Mouse (Mus musculus): ENCODE measurements around the gene Atp13a1. TPM values are rescaled to one million over a fixed set of nuclear protein-coding genes. Genes with fewer than 3 reads are reported as not detected.

The Atp13a1 gene
- polyA plus RNA-seq (2014; fragmentation: Illumina TruSeq; extraction: RNeasy Lipid Tissue Mini Kit (QIAGEN cat#74804); ENCODE audit: low read depth, low replicate concordance): 1.6 TPM

DNA sequence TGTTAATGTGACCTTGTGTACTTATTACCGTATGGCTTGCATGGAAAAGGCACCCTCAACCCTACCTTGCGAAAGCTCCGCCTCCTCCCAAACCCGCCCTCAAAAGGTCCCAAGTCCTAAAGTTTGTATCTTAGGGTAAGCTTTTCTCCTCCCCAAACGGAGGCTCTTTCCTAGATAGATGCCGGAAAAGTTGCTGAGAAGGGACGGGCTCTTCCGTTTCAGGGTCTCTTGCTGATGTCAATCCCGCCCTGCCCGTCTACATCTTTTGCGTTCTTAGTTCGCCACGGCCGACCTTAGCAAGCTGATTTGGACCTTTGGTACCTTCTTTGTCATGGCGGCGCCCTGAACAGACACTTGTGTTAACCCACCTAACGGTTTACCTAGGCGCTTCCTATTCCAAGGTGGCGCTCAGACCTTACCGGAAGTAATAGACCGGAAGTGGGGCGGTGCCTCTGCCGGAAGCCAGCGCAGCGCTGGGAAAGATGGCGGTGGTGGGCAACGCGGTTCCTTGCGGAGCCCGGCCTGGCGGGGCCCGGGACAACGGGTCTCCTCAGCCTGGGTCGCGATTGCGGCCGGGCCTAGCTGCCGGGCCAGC lies at the start of gene Atp13a1, which contains the start of gene Zfp866:
Atp13a1 (plus strand) TSS at position 391 of the 595 bp plus-strand sequence.
Zfp866 (minus strand) TSS at position 406 of the 595 bp plus-strand sequence.

DNA sequence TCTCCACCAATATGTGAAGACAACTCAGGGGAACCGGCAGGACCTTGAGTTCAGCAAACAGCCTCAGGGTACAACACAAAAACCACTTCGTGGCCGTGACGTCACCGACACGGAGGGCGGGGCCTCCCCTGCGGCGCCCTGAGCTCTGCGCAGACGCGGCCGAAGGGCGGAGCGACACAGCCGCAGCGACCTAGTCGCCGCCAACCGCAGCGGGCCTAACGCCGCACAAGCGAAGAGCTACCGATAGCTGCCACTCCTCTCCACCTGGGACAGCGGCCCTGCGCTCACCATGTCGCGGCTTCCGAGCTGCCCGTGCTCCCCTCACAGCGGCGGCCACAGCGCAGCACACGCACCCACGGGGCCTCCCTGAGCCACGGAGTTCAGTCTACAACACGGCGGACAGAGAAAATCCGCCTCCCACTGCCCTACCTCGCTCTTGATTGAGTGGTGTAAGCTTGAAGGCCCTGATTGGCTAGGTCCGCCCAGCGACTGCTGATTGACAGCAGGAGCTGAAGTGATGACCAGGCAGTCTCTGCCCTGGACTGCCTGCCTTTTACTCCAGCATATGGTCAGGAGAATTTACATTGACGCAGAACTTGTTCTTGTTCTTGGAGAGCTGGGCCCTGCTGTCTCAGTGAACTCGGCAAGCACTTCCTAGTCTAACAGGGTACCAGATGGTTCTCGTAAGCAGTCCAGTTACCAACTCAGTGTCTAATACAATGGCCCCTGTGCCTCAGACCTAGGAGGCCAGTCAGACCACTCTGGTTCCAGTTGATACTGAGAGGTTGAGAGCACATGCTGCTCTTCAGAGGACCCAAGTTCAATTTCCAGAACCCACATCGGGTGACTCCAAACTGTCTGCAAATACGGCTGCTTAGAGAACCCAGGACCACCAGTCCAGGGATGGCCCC lies 41.2 kb upstream of the Atp13a1 start, which contains the start of gene Zfp963:
Zfp963 (minus strand) TSS at position 427 of the 911 bp plus-strand sequence.

DNA sequence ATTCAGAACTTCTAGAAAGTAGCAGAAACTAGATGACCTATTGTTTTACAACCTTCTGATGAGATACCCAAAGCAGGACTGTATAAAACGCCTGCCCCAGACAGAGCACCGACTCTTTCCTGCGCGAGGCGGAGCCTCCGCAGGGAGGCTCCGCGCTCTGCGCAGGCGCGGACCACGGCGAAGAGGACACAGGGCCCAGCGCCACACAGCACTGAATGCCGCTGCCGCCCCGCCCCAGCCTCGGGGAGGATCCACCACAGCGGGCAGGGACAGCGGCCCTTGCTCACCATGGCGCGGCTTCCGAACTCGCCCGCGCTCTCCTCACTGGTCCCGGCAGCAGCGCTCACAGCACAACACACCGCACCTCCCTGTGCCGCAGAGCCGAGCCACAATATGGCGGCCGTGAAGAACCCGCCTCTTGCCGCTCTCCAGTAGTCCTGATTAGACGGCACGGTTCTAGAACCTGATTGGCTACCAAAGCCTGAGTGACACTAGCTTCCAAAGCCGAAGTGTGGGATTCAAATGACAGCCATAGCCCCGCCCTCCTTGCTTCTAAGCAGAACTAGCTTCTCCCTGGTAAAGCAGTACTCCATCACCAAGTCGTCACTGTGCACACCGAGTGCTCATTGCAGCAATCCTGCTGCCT lies 16.3 kb upstream of the Atp13a1 start, which contains the start of gene Gm20422:
Gm20422 (minus strand) TSS at position 384 of the 646 bp plus-strand sequence.

DNA sequence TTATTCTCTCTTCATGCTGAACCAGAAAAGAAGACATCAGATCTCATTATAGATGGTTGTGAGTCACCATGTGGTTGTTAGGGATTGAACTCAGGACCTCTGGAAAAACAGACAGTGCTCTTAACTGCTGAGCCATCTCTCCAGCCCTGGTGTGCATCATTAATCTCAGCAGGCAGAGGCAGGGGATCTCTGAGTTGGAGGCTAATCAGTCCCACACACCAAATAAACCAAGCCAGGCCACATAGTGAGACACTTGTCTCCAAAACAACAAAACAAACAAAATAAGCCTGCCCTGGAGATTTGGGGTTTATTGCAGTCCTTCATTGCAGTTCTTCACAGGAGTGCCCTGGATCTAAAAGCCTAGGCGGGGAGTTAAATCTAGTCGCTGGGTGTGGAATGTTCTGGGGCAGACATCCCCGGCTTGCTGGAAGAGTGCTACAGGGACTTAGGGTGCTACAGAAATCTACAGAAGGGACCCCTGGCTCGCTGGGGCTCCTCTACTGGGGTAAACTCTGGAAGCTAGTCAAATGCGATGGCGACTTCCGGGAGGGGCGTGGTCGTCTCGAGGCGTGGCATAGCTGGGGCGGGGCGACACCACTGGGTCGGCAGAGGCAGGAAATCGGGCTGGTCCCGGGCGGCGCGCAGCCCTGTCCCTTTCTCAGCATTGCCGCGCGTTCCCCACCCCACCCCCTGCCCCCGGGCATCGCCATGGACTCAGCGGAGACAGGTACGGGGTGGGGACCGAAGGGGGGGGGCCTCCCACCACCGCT lies 17.3 kb downstream of the Atp13a1 start, which contains the start of gene Gmip:
Gmip (plus strand) TSS at position 586 of the 770 bp plus-strand sequence.

DNA sequence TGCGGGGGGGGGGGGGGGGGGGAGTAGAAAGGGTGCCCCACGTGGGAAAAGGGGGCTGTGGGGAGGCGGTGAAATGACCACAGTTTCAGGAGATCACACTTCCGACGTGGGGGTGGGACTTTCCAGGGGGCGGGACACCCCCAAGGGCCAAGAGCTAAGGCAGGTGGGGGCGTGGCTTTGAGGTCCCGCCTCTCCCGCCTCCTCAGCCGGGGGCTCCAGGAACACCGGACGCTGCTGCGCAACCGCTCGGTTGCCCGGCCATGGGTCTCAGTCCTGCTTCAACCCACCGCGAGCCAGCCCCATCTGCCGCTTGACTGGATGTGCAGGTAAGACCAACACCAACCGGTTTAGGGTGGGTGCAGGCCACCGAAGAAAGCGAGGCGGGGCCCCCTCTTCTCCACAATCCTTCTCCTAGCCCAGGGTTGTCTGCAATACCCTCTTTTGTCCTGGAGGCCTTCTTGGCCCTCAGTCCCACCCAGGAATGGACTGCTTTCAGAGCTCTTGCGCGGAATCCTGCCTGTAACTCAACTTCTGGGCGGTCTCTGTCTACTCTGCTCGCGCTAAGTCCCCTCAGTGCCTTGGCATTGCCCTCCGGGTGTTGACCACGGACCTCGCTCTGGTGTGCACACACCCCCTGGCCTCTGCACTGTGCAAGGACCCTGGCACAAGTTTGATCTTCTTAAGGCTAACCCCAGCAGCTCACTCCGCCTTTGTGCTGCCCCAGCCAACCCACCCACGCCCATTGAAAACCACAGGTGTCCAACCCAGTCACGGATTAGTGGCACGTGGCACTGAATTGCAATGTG lies 31.6 kb downstream of the Atp13a1 start, which contains the start of gene Lpar2:
Lpar2 (plus strand) TSS at position 44 of the 806 bp plus-strand sequence.

DNA sequence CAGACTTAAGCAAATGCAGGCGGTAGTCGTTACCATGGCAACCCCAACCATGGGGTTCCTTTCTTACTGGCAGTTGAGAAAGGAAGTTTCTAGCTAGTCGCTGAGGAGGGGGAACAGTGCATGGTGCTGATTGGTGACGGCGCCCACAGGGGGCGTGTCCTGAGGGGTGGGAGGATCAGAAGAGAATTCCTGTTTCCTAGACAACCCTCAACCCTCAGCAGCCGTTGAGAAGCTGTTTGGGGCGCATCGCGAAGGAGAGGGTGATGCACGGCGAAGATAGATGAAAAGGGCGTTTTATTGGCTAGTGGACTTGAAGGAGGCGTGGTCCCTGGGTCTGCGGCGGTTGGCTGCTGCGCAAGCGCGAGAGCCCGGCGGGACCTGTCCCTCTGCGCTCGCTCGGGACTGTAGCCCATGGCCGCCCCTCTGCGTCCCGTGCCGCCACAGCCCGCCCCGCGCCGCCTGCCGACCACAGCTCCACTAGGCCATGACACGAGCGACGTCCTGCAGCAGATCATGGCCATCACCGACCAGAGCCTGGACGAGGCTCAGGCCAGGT lies 41.4 kb downstream of the Atp13a1 start, which contains the start of gene Pbx4:
Pbx4 (plus strand) TSS at position 194 of the 556 bp plus-strand sequence.

Other genes starting within 250 kb of the Atp13a1 start
- gene Zfp868, start 165.6 kb upstream of the Atp13a1 start, polyA plus RNA-seq (2014; fragmentation: Illumina TruSeq; extraction: RNeasy Lipid Tissue Mini Kit (QIAGEN cat#74804); ENCODE audit: low read depth, low replicate concordance): 40.5 TPM
- gene Zfp964, start 136.7 kb upstream of the Atp13a1 start, polyA plus RNA-seq (2014; fragmentation: Illumina TruSeq; extraction: RNeasy Lipid Tissue Mini Kit (QIAGEN cat#74804); ENCODE audit: low read depth, low replicate concordance): 8.5 TPM
- 53.4 TPM for gene Zfp869, start 80.4 kb upstream of the Atp13a1 start, polyA plus RNA-seq (2014; fragmentation: Illumina TruSeq; extraction: RNeasy Lipid Tissue Mini Kit (QIAGEN cat#74804); ENCODE audit: low read depth, low replicate concordance)
- 12.6 TPM for gene Zfp963, start 41.2 kb upstream of the Atp13a1 start, polyA plus RNA-seq (2014; fragmentation: Illumina TruSeq; extraction: RNeasy Lipid Tissue Mini Kit (QIAGEN cat#74804); ENCODE audit: low read depth, low replicate concordance)
- gene Gm20422, start 16.3 kb upstream of the Atp13a1 start, polyA plus RNA-seq (2014; fragmentation: Illumina TruSeq; extraction: RNeasy Lipid Tissue Mini Kit (QIAGEN cat#74804); ENCODE audit: low read depth, low replicate concordance): not detected
- gene Zfp866, start within 50 bp of the Atp13a1 start, polyA plus RNA-seq (2014; fragmentation: Illumina TruSeq; extraction: RNeasy Lipid Tissue Mini Kit (QIAGEN cat#74804); ENCODE audit: low read depth, low replicate concordance): 35.9 TPM
- gene Gmip, start 17.5 kb downstream of the Atp13a1 start, polyA plus RNA-seq (2014; fragmentation: Illumina TruSeq; extraction: RNeasy Lipid Tissue Mini Kit (QIAGEN cat#74804); ENCODE audit: low read depth, low replicate concordance): 1.5 TPM
- gene Lpar2, start 31.3 kb downstream of the Atp13a1 start, polyA plus RNA-seq (2014; fragmentation: Illumina TruSeq; extraction: RNeasy Lipid Tissue Mini Kit (QIAGEN cat#74804); ENCODE audit: low read depth, low replicate concordance): 2.6 TPM
- gene Pbx4, start 41.3 kb downstream of the Atp13a1 start, polyA plus RNA-seq (2014; fragmentation: Illumina TruSeq; extraction: RNeasy Lipid Tissue Mini Kit (QIAGEN cat#74804); ENCODE audit: low read depth, low replicate concordance): not detected
- not detected for gene Cilp2, start 96.5 kb downstream of the Atp13a1 start, polyA plus RNA-seq (2014; fragmentation: Illumina TruSeq; extraction: RNeasy Lipid Tissue Mini Kit (QIAGEN cat#74804); ENCODE audit: low read depth, low replicate concordance)
- not detected for gene Tssk6, start 111.0 kb downstream of the Atp13a1 start, polyA plus RNA-seq (2014; fragmentation: Illumina TruSeq; extraction: RNeasy Lipid Tissue Mini Kit (QIAGEN cat#74804); ENCODE audit: low read depth, low replicate concordance)
- 1.2 TPM for gene Ndufa13, start 111.4 kb downstream of the Atp13a1 start, polyA plus RNA-seq (2014; fragmentation: Illumina TruSeq; extraction: RNeasy Lipid Tissue Mini Kit (QIAGEN cat#74804); ENCODE audit: low read depth, low replicate concordance)
- not detected for gene Yjefn3, start 111.5 kb downstream of the Atp13a1 start, polyA plus RNA-seq (2014; fragmentation: Illumina TruSeq; extraction: RNeasy Lipid Tissue Mini Kit (QIAGEN cat#74804); ENCODE audit: low read depth, low replicate concordance)
- gene Gatad2a, start 205.2 kb downstream of the Atp13a1 start, polyA plus RNA-seq (2014; fragmentation: Illumina TruSeq; extraction: RNeasy Lipid Tissue Mini Kit (QIAGEN cat#74804); ENCODE audit: low read depth, low replicate concordance): 5.7 TPM